Mouse (Mus musculus) midbrain, embryonic 10.5 days (tissue): ENCODE results near the gene Fcgr2b. TPM values are rescaled to one million over a fixed set of nuclear protein-coding genes. Genes with fewer than 3 reads are reported as not detected.
"Not testable (repeated sequence)": the region's sequence is repeated elsewhere in the genome, so short reads cannot be mapped to it uniquely, and the experiment has no call there.

Experiments used
- DNase-seq: peaks from one replicate; pipeline ENCODE4 v3.0.0-alpha.2; 2017; ENCODE audit warnings: low spot score
- H3K27ac ChIP-seq: fragments of 300-500 bp; sonication (generic); replicated peaks from 2 replicates; pipeline ENCODE4 v1.5.1; 2016; ENCODE audit warnings: mild to moderate bottlenecking
- H3K27me3 ChIP-seq: fragments of 300-500 bp; sonication (generic); 2 replicates; pipeline ENCODE4 v1.6.1; 2016; ENCODE audit warnings: low read depth, mild to moderate bottlenecking; ENCODE audit not compliant: poor library complexity, severe bottlenecking
- H3K36me3 ChIP-seq: fragments of 300-500 bp; sonication (generic); 2 replicates; pipeline ENCODE4 v1.6.1; 2016; ENCODE audit warnings: mild to moderate bottlenecking, moderate library complexity
- H3K4me1 ChIP-seq: fragments of 300-500 bp; sonication (generic); 2 replicates; pipeline ENCODE4 v1.6.1; 2016
- H3K4me3 ChIP-seq: fragments of 300-500 bp; sonication (generic); 2 replicates; pipeline ENCODE4 v1.5.1; 2016; ENCODE audit warnings: mild to moderate bottlenecking, moderate library complexity
- H3K9me3 ChIP-seq: fragments of 300-500 bp; sonication (generic); replicated peaks from 2 replicates; pipeline ENCODE4 v1.6.1; 2016; ENCODE audit warnings: mild to moderate bottlenecking
- WGBS: fragments of 180-500 bp; shearing (Covaris S2); methylation state at CpG from one replicate; pipeline ENCODE4 v1.1.7; 2016; 5-methylcytosine and 5-hydroxymethylcytosine counted together
- polyA plus RNA-seq: library from polyadenylated mRNA; unstranded; fragments of >200 nt; fragmentation: Nextera tagmentation; extraction: Ambion mirVana; gene quantifications from 2 replicates; pipeline ENCODE4 v1.2.1, GENCODE M21; 2016

Gene Fcgr2b
- polyA plus RNA-seq, 1 experiment from 2014 or later = not detected

GRCm38 (mm10) chr1:170972936-170973335 lies 3.4 kb downstream of the Fcgr2b start:
- H3K9me3 ChIP-seq = no peaks in the 10 kb centered on the region
- H3K27me3 ChIP-seq = no peaks in the 10 kb centered on the region
- WGBS = 88% methylated on average over 4 of the region's 4 CpGs
- H3K4me1 ChIP-seq = no peaks in the 10 kb centered on the region
- no peak overlapping the region for H3K27ac ChIP-seq
- no peaks in the 10 kb centered on the region for H3K36me3 ChIP-seq
- DNase-seq = no peak
- no peak overlapping the region for H3K4me3 ChIP-seq

- DNase-seq = no peak
- no peaks in the 10 kb centered on the region for H3K9me3 ChIP-seq
- 89% methylated on average over 6 of the region's 6 CpGs for WGBS
These were observed 3.9 kb downstream of the Fcgr2b start for GRCm38 (mm10) chr1:170972494-170972893.

GRCm38 (mm10) chr1:170968576-170968975 lies 7.8 kb downstream of the Fcgr2b start:
- Histone ChIP-seq H3K9me3 (no peaks in the 10 kb centered on the region), H3K4me3 (no peak overlapping the region), H3K4me1 (no peaks in the 10 kb centered on the region), H3K27ac (no peak overlapping the region), H3K27me3 (no peaks in the 10 kb centered on the region), H3K36me3 (no peaks in the 10 kb centered on the region)
- DNase-seq = no peak
- 75% methylated on average over 1 of the region's 1 CpGs for WGBS

More at GRCm38 (mm10) chr1:170972494-170972893, 3.9 kb downstream of the Fcgr2b start:
- no peaks in the 10 kb centered on the region for H3K4me1 ChIP-seq
- H3K4me3 ChIP-seq = no peak overlapping the region
- no peak overlapping the region for H3K27ac ChIP-seq
- no peaks in the 10 kb centered on the region for H3K36me3 ChIP-seq
- H3K27me3 ChIP-seq = no peaks in the 10 kb centered on the region

- Histone ChIP-seq H3K36me3 (no peaks in the 10 kb centered on the region), H3K4me1 (no peaks in the 10 kb centered on the region), H3K27me3 (no peaks in the 10 kb centered on the region), H3K9me3 (no peaks in the 10 kb centered on the region), H3K4me3 (no peak overlapping the region), H3K27ac (no peak overlapping the region)
- no peak for DNase-seq
- WGBS = 84% methylated on average over 3 of the region's 3 CpGs
These were observed 8.8 kb downstream of the Fcgr2b start for GRCm38 (mm10) chr1:170967581-170967980.

GRCm38 (mm10) chr1:170963087-170963486 lies 13.3 kb downstream of the Fcgr2b start:
- no peak overlapping the region for H3K4me3 ChIP-seq
- WGBS = 84% methylated on average over 7 of the region's 7 CpGs
- H3K9me3 ChIP-seq = no peaks in the 10 kb centered on the region
- no peak overlapping the region for H3K27ac ChIP-seq
- no peak for DNase-seq
- H3K36me3 ChIP-seq = no peaks in the 10 kb centered on the region
- no peaks in the 10 kb centered on the region for H3K4me1 ChIP-seq
- no peaks in the 10 kb centered on the region for H3K27me3 ChIP-seq

GRCm38 (mm10) chr1:170962301-170962700 lies 14.0 kb downstream of the Fcgr2b start:
- Histone ChIP-seq H3K4me3 (no peak overlapping the region), H3K36me3 (no peaks in the 10 kb centered on the region), H3K4me1 (no peaks in the 10 kb centered on the region), H3K27ac (no peak overlapping the region), H3K9me3 (no peaks in the 10 kb centered on the region), H3K27me3 (no peaks in the 10 kb centered on the region)
- WGBS = 81% methylated on average over 2 of the region's 2 CpGs
- no peak for DNase-seq

- H3K9me3 ChIP-seq = no peaks in the 10 kb centered on the region
- no peak overlapping the region for H3K27ac ChIP-seq
- DNase-seq = no peak
- H3K4me3 ChIP-seq = no peak overlapping the region
- whole genome bisulfite sequencing = 80% methylated on average over 6 of the region's 6 CpGs
- no peaks in the 10 kb centered on the region for H3K27me3 ChIP-seq
- no peaks in the 10 kb centered on the region for H3K4me1 ChIP-seq
- no peaks in the 10 kb centered on the region for H3K36me3 ChIP-seq
These were observed 15.2 kb downstream of the Fcgr2b start for GRCm38 (mm10) chr1:170961101-170961500.

GRCm38 (mm10) chr1:170959791-170960190 lies 16.6 kb downstream of the Fcgr2b start:
- WGBS = 77% methylated on average over 2 of the region's 2 CpGs
- Histone ChIP-seq H3K27me3 (no peaks in the 10 kb centered on the region), H3K9me3 (no peaks in the 10 kb centered on the region), H3K4me1 (no peaks in the 10 kb centered on the region), H3K27ac (no peak overlapping the region), H3K36me3 (no peaks in the 10 kb centered on the region), H3K4me3 (no peak overlapping the region)
- no peak for DNase-seq

- H3K27ac ChIP-seq = no peak overlapping the region
These were observed 18.1 kb downstream of the Fcgr2b start for GRCm38 (mm10) chr1:170958225-170958624.

GRCm38 (mm10) chr1:170953192-170953591 lies 23.2 kb downstream of the Fcgr2b start:
- H3K36me3 ChIP-seq = no peaks in the 10 kb centered on the region
- no peaks in the 10 kb centered on the region for H3K4me1 ChIP-seq
- H3K9me3 ChIP-seq = no peaks in the 10 kb centered on the region
- H3K27me3 ChIP-seq = no peaks in the 10 kb centered on the region
- H3K27ac ChIP-seq = no peak overlapping the region
- 92% methylated on average over 2 of the region's 2 CpGs for WGBS
- H3K4me3 ChIP-seq = no peak overlapping the region
- DNase-seq = no peak

More at GRCm38 (mm10) chr1:170958225-170958624, 18.1 kb downstream of the Fcgr2b start:
- Histone ChIP-seq H3K4me3 (no peak overlapping the region), H3K4me1 (no peaks in the 10 kb centered on the region), H3K36me3 (no peaks in the 10 kb centered on the region), H3K9me3 (no peaks in the 10 kb centered on the region), H3K27me3 (no peaks in the 10 kb centered on the region)
- 60% methylated on average over 3 of the region's 3 CpGs for WGBS
- no peak for DNase-seq

GRCm38 (mm10) chr1:170950772-170951171 lies 25.6 kb downstream of the Fcgr2b start:
- Histone ChIP-seq H3K9me3 (peaks cover 5% of the 10 kb centered on the region; the same call in 1 of the 2 replicates), H3K36me3 (no peaks in the 10 kb centered on the region), H3K27me3 (no peaks in the 10 kb centered on the region), H3K4me3 (no peak overlapping the region), H3K4me1 (no peaks in the 10 kb centered on the region), H3K27ac (no peak overlapping the region)
- no peak for DNase-seq
- 69% methylated on average over 3 of the region's 3 CpGs for whole genome bisulfite sequencing

GRCm38 (mm10) chr1:170944908-170945307 lies 31.4 kb downstream of the Fcgr2b start:
- not testable (repeated sequence) for H3K27ac ChIP-seq, H3K27me3 ChIP-seq, H3K36me3 ChIP-seq, DNase-seq, H3K4me3 ChIP-seq, H3K4me1 ChIP-seq
- 96% methylated on average over 9 of the region's 9 CpGs for WGBS
- H3K9me3 ChIP-seq = peaks cover 29% of the 10 kb centered on the region

- H3K27ac ChIP-seq, H3K4me1 ChIP-seq, H3K36me3 ChIP-seq, H3K4me3 ChIP-seq, H3K27me3 ChIP-seq, DNase-seq: not testable (repeated sequence)
- peaks cover 29% of the 10 kb centered on the region for H3K9me3 ChIP-seq
- WGBS = 98% methylated on average over 9 of the region's 9 CpGs
These were observed 32.2 kb downstream of the Fcgr2b start for GRCm38 (mm10) chr1:170944151-170944550.

- Histone ChIP-seq H3K9me3 (peaks cover 21% of the 10 kb centered on the region), H3K36me3 (no peaks in the 10 kb centered on the region), H3K27me3 (no peaks in the 10 kb centered on the region), H3K4me1 (no peaks in the 10 kb centered on the region), H3K4me3 (no peak overlapping the region), H3K27ac (no peak overlapping the region)
- 91% methylated on average over 12 of the region's 12 CpGs for WGBS
- no peak for DNase-seq
These were observed 37.1 kb downstream of the Fcgr2b start for GRCm38 (mm10) chr1:170939255-170939654.
